Mouse (Mus musculus): Measurements from ENCODE around the gene Ctbp1. TPM values are rescaled to one million over a fixed set of nuclear protein-coding genes. Genes with fewer than 3 reads are reported as not detected.

Ctbp1 gene
- polyA plus RNA-seq, 2 experiments: 107 to 165 TPM

GRCm38 (mm10) chr5:33238256-33238645 lies 36.5 kb downstream of the Ctbp1 start:
- no peak for TF ChIP-seq EP300 (IDR thresholded peaks at IDR 0.05; ENCODE audit: low read depth)
- Histone ChIP-seq H3K9ac (replicated peaks) (no peak overlapping the region), H3K27me3 (ENCODE audit: control insufficient read depth, insufficient read depth, low read length) (no peaks in the 10 kb centered on the region), H3K4me3 (ENCODE audit: insufficient read depth in 1 of 2, low read depth in 2 of 2, low read length in 2 of 2) (no peak overlapping the region), H3K4me2 (ENCODE audit: low read depth) (no peak overlapping the region), H3K4me1 (replicated peaks; ENCODE audit: control insufficient read depth in 2 of 2, insufficient read depth in 2 of 2, low read length in 1 of 2) (no peaks in the 10 kb centered on the region), H3K27ac (no peak overlapping the region), H3K36me3 (replicated peaks; ENCODE audit: control insufficient read depth, insufficient read depth, low read depth) (no peaks in the 10 kb centered on the region), H3K9me3 (ENCODE audit: control insufficient read depth, low read length) (no peaks in the 10 kb centered on the region)
- WGBS (ENCODE audit: insufficient replicate concordance): 40% methylated on average over 3 of the region's 3 CpGs
- DNase-seq (ENCODE audit: low read depth in 3 of 3, low spot score in 3 of 3) (no peak), ATAC-seq (ENCODE audit: insufficient read depth) (no peak)

- ATAC-seq (ENCODE audit: insufficient read depth) (no peak), DNase-seq (ENCODE audit: low read depth in 3 of 3, low spot score in 3 of 3) (no peak)
- TF ChIP-seq CTCF (IDR thresholded peaks at IDR 0.05; ENCODE audit: low read depth): no peak
- no peak for TF ChIP-seq EP300 (IDR thresholded peaks at IDR 0.05; ENCODE audit: low read depth)
- 74% methylated on average over 11 of the region's 11 CpGs for WGBS (ENCODE audit: insufficient replicate concordance)
- no peaks in the 10 kb centered on the region for H3K9me3 ChIP-seq (ENCODE audit: control insufficient read depth, low read length)
- no peak overlapping the region for H3K9ac ChIP-seq (replicated peaks)
- H3K4me2 ChIP-seq (ENCODE audit: low read depth): no peak overlapping the region
- H3K4me1 ChIP-seq (replicated peaks; ENCODE audit: control insufficient read depth in 2 of 2, insufficient read depth in 2 of 2, low read length in 1 of 2): no peaks in the 10 kb centered on the region
- no peak overlapping the region for H3K27ac ChIP-seq
- no peak overlapping the region for H3K4me3 ChIP-seq (ENCODE audit: insufficient read depth in 1 of 2, low read depth in 2 of 2, low read length in 2 of 2)
- H3K27me3 ChIP-seq (ENCODE audit: control insufficient read depth, insufficient read depth, low read length): no peaks in the 10 kb centered on the region
- no peaks in the 10 kb centered on the region for H3K36me3 ChIP-seq (replicated peaks; ENCODE audit: control insufficient read depth, insufficient read depth, low read depth)
Observed at GRCm38 (mm10) chr5:33237600-33238255, 37.1 kb downstream of the Ctbp1 start.

- Histone ChIP-seq H3K9ac (replicated peaks) (no peak overlapping the region), H3K27me3 (ENCODE audit: control insufficient read depth, insufficient read depth, low read length) (no peaks in the 10 kb centered on the region), H3K4me1 (replicated peaks; ENCODE audit: control insufficient read depth in 2 of 2, insufficient read depth in 2 of 2, low read length in 1 of 2) (no peaks in the 10 kb centered on the region), H3K4me2 (ENCODE audit: low read depth) (no peak overlapping the region), H3K4me3 (ENCODE audit: insufficient read depth in 1 of 2, low read depth in 2 of 2, low read length in 2 of 2) (no peak overlapping the region), H3K9me3 (ENCODE audit: control insufficient read depth, low read length) (no peaks in the 10 kb centered on the region), H3K27ac (no peak overlapping the region), H3K36me3 (replicated peaks; ENCODE audit: control insufficient read depth, insufficient read depth, low read depth) (no peaks in the 10 kb centered on the region)
- ATAC-seq (ENCODE audit: insufficient read depth) (no peak), DNase-seq (ENCODE audit: low read depth in 3 of 3, low spot score in 3 of 3) (no peak)
- WGBS (ENCODE audit: insufficient replicate concordance): 38% methylated on average over 13 of the region's 13 CpGs
- no peak for TF ChIP-seq EP300 (IDR thresholded peaks at IDR 0.05; ENCODE audit: low read depth)
- no peak for TF ChIP-seq CTCF (IDR thresholded peaks at IDR 0.05; ENCODE audit: low read depth)
Observed at GRCm38 (mm10) chr5:33234391-33235031, 40.3 kb downstream of the Ctbp1 start.

GRCm38 (mm10) chr5:33232791-33233190 lies 42.0 kb downstream of the Ctbp1 start:
- WGBS (ENCODE audit: insufficient replicate concordance): 53% methylated on average over 5 of the region's 5 CpGs

GRCm38 (mm10) chr5:33230285-33230684 lies 44.5 kb downstream of the Ctbp1 start:
- H3K36me3 ChIP-seq (replicated peaks; ENCODE audit: control insufficient read depth, insufficient read depth, low read depth): no peaks in the 10 kb centered on the region
- H3K27me3 ChIP-seq (ENCODE audit: control insufficient read depth, insufficient read depth, low read length): no peaks in the 10 kb centered on the region
- H3K27ac ChIP-seq: no peak overlapping the region
- DNase-seq (ENCODE audit: low read depth in 3 of 3, low spot score in 3 of 3) (no peak), ATAC-seq (ENCODE audit: insufficient read depth) (no peak)
- no peak overlapping the region for H3K4me2 ChIP-seq (ENCODE audit: low read depth)
- H3K4me3 ChIP-seq (ENCODE audit: insufficient read depth in 1 of 2, low read depth in 2 of 2, low read length in 2 of 2): no peak overlapping the region
- H3K9ac ChIP-seq (replicated peaks): no peak overlapping the region
- TF ChIP-seq EP300 (IDR thresholded peaks at IDR 0.05; ENCODE audit: low read depth): no peak
- TF ChIP-seq CTCF (IDR thresholded peaks at IDR 0.05; ENCODE audit: low read depth): no peak
- no peaks in the 10 kb centered on the region for H3K9me3 ChIP-seq (ENCODE audit: control insufficient read depth, low read length)
- WGBS (ENCODE audit: insufficient replicate concordance): 55% methylated on average over 5 of the region's 5 CpGs
- no peaks in the 10 kb centered on the region for H3K4me1 ChIP-seq (replicated peaks; ENCODE audit: control insufficient read depth in 2 of 2, insufficient read depth in 2 of 2, low read length in 1 of 2)

More at GRCm38 (mm10) chr5:33232791-33233190, 42.0 kb downstream of the Ctbp1 start:
- no peaks in the 10 kb centered on the region for H3K9me3 ChIP-seq (ENCODE audit: control insufficient read depth, low read length)
- no peaks in the 10 kb centered on the region for H3K27me3 ChIP-seq (ENCODE audit: control insufficient read depth, insufficient read depth, low read length)
- ATAC-seq (ENCODE audit: insufficient read depth) (no peak), DNase-seq (ENCODE audit: low read depth in 3 of 3, low spot score in 3 of 3) (no peak)
- no peak overlapping the region for H3K4me2 ChIP-seq (ENCODE audit: low read depth)
- no peaks in the 10 kb centered on the region for H3K36me3 ChIP-seq (replicated peaks; ENCODE audit: control insufficient read depth, insufficient read depth, low read depth)
- H3K4me3 ChIP-seq (ENCODE audit: insufficient read depth in 1 of 2, low read depth in 2 of 2, low read length in 2 of 2): no peak overlapping the region
- no peak for TF ChIP-seq EP300 (IDR thresholded peaks at IDR 0.05; ENCODE audit: low read depth)
- no peak for TF ChIP-seq CTCF (IDR thresholded peaks at IDR 0.05; ENCODE audit: low read depth)
- no peak overlapping the region for H3K27ac ChIP-seq
- no peak overlapping the region for H3K9ac ChIP-seq (replicated peaks)
- no peaks in the 10 kb centered on the region for H3K4me1 ChIP-seq (replicated peaks; ENCODE audit: control insufficient read depth in 2 of 2, insufficient read depth in 2 of 2, low read length in 1 of 2)

Data from liver, embryonic 14.5 days (tissue).